Mouse (Mus musculus) 3134 (cell line): ENCODE results near the gene Rims1.

Experiments used
- DNase-seq: peaks from one replicate; pipeline ENCODE4 v3.0.0-alpha.2; 2011; ENCODE audit warnings: low spot score; ENCODE audit not compliant: insufficient read length; ENCODE audit errors: extremely low read depth

Gene Rims1

GRCm38 (mm10) chr1:22805726-22806625 is at the start of gene Rims1:
Rims1 (minus strand) TSS chr1:22805994.
- DNase-seq, result no peak

GRCm38 (mm10) chr1:22806626-22807096 is 867 bp upstream of the Rims1 start:
- DNase-seq, result no peak

- DNase-seq, result no peak
Observed at GRCm38 (mm10) chr1:22805025-22805725, 619 bp downstream of the Rims1 start.

GRCm38 (mm10) chr1:22804148-22804885 is 1.5 kb downstream of the Rims1 start:
- no peak for DNase-seq

GRCm38 (mm10) chr1:22803471-22803870 is 2.3 kb downstream of the Rims1 start:
- no peak for DNase-seq

GRCm38 (mm10) chr1:22800276-22800675 is 5.5 kb downstream of the Rims1 start:
- no peak for DNase-seq

GRCm38 (mm10) chr1:22797091-22797490 is 8.7 kb downstream of the Rims1 start:
- no peak for DNase-seq

- DNase-seq, result no peak
Observed at GRCm38 (mm10) chr1:22789391-22789909, 16.3 kb downstream of the Rims1 start.

- no peak for DNase-seq
Observed at GRCm38 (mm10) chr1:22787616-22788015, 18.2 kb downstream of the Rims1 start.

- DNase-seq, result no peak
Observed at GRCm38 (mm10) chr1:22770530-22771254, 35.1 kb downstream of the Rims1 start.

GRCm38 (mm10) chr1:22763376-22763775 is 42.4 kb downstream of the Rims1 start:
- no peak for DNase-seq

GRCm38 (mm10) chr1:22762780-22763179 is 43.0 kb downstream of the Rims1 start:
- DNase-seq, result no peak

- DNase-seq, result no peak
Observed at GRCm38 (mm10) chr1:22750536-22750935, 55.3 kb downstream of the Rims1 start.

- no peak for DNase-seq
Observed at GRCm38 (mm10) chr1:22744655-22745054, 61.1 kb downstream of the Rims1 start.

GRCm38 (mm10) chr1:22737491-22737890 is 68.3 kb downstream of the Rims1 start:
- DNase-seq, result no peak

GRCm38 (mm10) chr1:22734429-22734828 is 71.4 kb downstream of the Rims1 start:
- DNase-seq, result no peak

GRCm38 (mm10) chr1:22733281-22733680 is 72.5 kb downstream of the Rims1 start:
- DNase-seq, result no peak

GRCm38 (mm10) chr1:22728207-22728606 is 77.6 kb downstream of the Rims1 start:
- no peak for DNase-seq

- DNase-seq, result no peak
Observed at GRCm38 (mm10) chr1:22721706-22722105, 84.1 kb downstream of the Rims1 start.

- no peak for DNase-seq
Observed at GRCm38 (mm10) chr1:22720714-22721113, 85.1 kb downstream of the Rims1 start.
